Mouse (Mus musculus) bone marrow macrophage, adult 2 months (primary cell): ENCODE results near the gene Tas2r135.

Experiments
- CTCF ChIP-seq: IDR thresholded peaks from 2 replicates; pipeline ENCODE4 v1.5.1; 2012; ENCODE audit warnings: low read depth, mild to moderate bottlenecking, low read length, moderate library complexity
- POLR2A ChIP-seq: IDR thresholded peaks from 2 replicates; pipeline ENCODE4 v1.6.1; 2012; ENCODE audit warnings: mild to moderate bottlenecking, low read depth, low read length, borderline replicate concordance

DNA sequence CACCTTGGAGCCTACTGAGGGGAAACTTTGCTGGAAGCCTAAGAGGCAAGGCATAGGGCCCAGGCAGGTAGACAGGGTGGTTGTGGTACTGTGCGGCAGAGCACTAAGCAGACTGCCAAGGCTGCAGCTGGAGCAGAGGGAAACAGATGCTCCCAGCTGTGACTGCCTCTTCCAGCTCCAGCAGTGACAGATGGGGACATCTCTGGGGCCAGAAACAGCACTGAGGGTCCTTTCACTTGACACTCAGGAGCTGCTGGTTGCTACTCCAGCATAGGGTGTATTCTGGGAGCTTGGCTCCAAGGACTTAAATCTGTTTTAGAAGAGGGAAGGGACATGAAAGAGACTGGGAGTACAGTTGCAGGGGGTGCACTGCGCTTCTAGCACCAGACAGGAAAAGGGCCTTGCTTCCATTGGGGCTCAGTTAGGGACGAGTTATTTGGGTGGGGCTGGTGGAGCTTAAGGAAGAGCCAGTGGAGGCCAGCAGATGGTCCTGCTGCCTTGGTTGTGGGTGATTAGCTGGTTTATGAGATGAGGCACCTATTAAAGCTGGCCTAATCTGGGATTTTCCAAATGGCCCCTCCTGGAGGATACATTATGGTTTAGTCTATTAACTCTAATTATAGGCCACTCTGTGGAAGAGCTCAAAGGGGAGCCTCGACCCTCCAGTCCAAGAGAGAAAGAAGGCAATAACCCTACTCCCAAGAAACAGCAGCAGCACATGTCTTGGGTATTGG is 34.4 kb upstream of the Tas2r135 start:
- TF ChIP-seq CTCF (no peak), POLR2A (no peak)
